Mouse (Mus musculus) cortical plate, adult 2 months (tissue): Measurements from ENCODE around the gene Fgfr2.

ENCODE experiments used
- CTCF ChIP-seq: fragments of 200-500 bp; IDR thresholded peaks from 2 replicates; pipeline ENCODE4 v1.5.1; 2011; ENCODE audit warnings: mild to moderate bottlenecking, control low read depth, low read length; ENCODE audit not compliant: insufficient read depth; ENCODE audit errors: extremely low read depth
- POLR2A ChIP-seq: fragments of 200-500 bp; IDR thresholded peaks from 2 replicates; pipeline ENCODE4 v1.6.1; 2011; ENCODE audit warnings: mild to moderate bottlenecking, low read length, control low read depth; ENCODE audit not compliant: insufficient read depth; ENCODE audit errors: extremely low read depth

GRCm38 (mm10) chr7:133121080-133121607 is 2.0 kb downstream of the Fgfr2 start:
- TF ChIP-seq CTCF, result no peak
- no peak for TF ChIP-seq POLR2A
